Mouse (Mus musculus) erythroid progenitor cell, adult 5-6 weeks (primary cell): ENCODE results near the gene Gm20661. TPM values are rescaled to one million over a fixed set of nuclear protein-coding genes. Genes with fewer than 3 reads are reported as not detected.
A peak's percentile ranks its signal among the peaks of the same experiment; 100 is the strongest.

Source experiments
- ATAC-seq: replicated peaks from 2 replicates; pipeline ENCODE4 v1.8.0; 2016; ENCODE audit warnings: moderate number of reproducible peaks, mild to moderate bottlenecking, moderate TSS enrichment, inconsistent platforms; ENCODE audit not compliant: poor library complexity, low FRiP score, severe bottlenecking
- total RNA-seq, 2 experiments: library from RNA; stranded (forward) in 1 of 2; stranded (reverse) in 1 of 2; fragments of 150-400 nt in 1 of 2; fragments of 186-747, 209-891 nt in 1 of 2; gene quantifications; 2 replicates each; pipeline versions ENCODE4 v1.2.3 to v1.2.4; 2015 to 2017; ENCODE audit warnings: low replicate concordance in 2 of 2

Gm20661 gene
- total RNA-seq (2015; ENCODE audit: low replicate concordance), result 1.1 TPM in 1 of 2 replicates, not detected in the other
- 0.64 and 4.2 TPM in 2 replicates for total RNA-seq (2017; ENCODE audit: low replicate concordance)

GRCm38 (mm10) chr9:107982681-107983346, at the start of gene Gm20661:
Gm20661 (plus strand) TSS chr9:107983058.
- peak; percentile 56 for ATAC-seq

- ATAC-seq, result no peak
Observed at GRCm38 (mm10) chr9:107934146-107934545, 48.7 kb upstream of the Gm20661 start.

GRCm38 (mm10) chr9:107935374-107935773, 47.5 kb upstream of the Gm20661 start, which contains the start of gene Camkv:
Camkv (plus strand) TSS chr9:107935674.
- no peak for ATAC-seq

GRCm38 (mm10) chr9:107935790-107936214, 47.1 kb upstream of the Gm20661 start:
- no peak for ATAC-seq

- ATAC-seq, result no peak
Observed at GRCm38 (mm10) chr9:107936215-107936822, 46.5 kb upstream of the Gm20661 start.

GRCm38 (mm10) chr9:107936831-107937230, 46.0 kb upstream of the Gm20661 start:
- no peak for ATAC-seq

- ATAC-seq, result 0 out of 2 replicates have a peak, but pooled peaks have one; percentile 38
Observed at GRCm38 (mm10) chr9:107947241-107948194, 35.3 kb upstream of the Gm20661 start.

- no peak for ATAC-seq
Observed at GRCm38 (mm10) chr9:107949184-107949921, 33.5 kb upstream of the Gm20661 start.

- ATAC-seq, result no peak
Observed at GRCm38 (mm10) chr9:107949922-107950235, 33.0 kb upstream of the Gm20661 start, which contains the start of gene Traip. Traip (plus strand) TSS chr9:107950136.

GRCm38 (mm10) chr9:107950460-107951355, 32.1 kb upstream of the Gm20661 start:
- ATAC-seq, result peak; percentile 97

GRCm38 (mm10) chr9:107955613-107956289, 27.1 kb upstream of the Gm20661 start:
- no peak for ATAC-seq

GRCm38 (mm10) chr9:107957141-107957540, 25.7 kb upstream of the Gm20661 start:
- ATAC-seq, result no peak

- no peak for ATAC-seq
Observed at GRCm38 (mm10) chr9:107959896-107960295, 23.0 kb upstream of the Gm20661 start.

- no peak for ATAC-seq
Observed at GRCm38 (mm10) chr9:107960928-107961327, 21.9 kb upstream of the Gm20661 start.

GRCm38 (mm10) chr9:107961351-107961762, 21.5 kb upstream of the Gm20661 start:
- ATAC-seq, result no peak

GRCm38 (mm10) chr9:107961881-107962280, 21.0 kb upstream of the Gm20661 start:
- ATAC-seq, result no peak

GRCm38 (mm10) chr9:107962916-107963315, 19.9 kb upstream of the Gm20661 start:
- no peak for ATAC-seq

GRCm38 (mm10) chr9:107963700-107964099, 19.2 kb upstream of the Gm20661 start:
- ATAC-seq, result peak; percentile 81
